Mouse (Mus musculus) kidney, postnatal 0 days (tissue): ENCODE data around the gene Amfr. TPM values are rescaled to one million over a fixed set of nuclear protein-coding genes. Genes with fewer than 3 reads are reported as not detected.

ENCODE experiments used
- ATAC-seq: fragments of 200-750 bp; cut with Nextera tagmentation; replicated peaks from 2 replicates; pipeline ENCODE4 v1.8.0; 2017; ENCODE audit warnings: low read depth, moderate number of reproducible peaks, moderate TSS enrichment, moderate library complexity; ENCODE audit not compliant: low FRiP score
- DNase-seq: peaks from one replicate; pipeline ENCODE4 v3.0.0-alpha.2; 2016; ENCODE audit warnings: low spot score
- H3K27ac ChIP-seq: fragments of 300-500 bp; sonication (generic); 2 replicates; pipeline ENCODE4 v1.5.1; 2014; ENCODE audit warnings: mild to moderate bottlenecking
- H3K27me3 ChIP-seq: fragments of 300-500 bp; sonication (generic); 2 replicates; pipeline ENCODE4 v1.6.1; 2014; ENCODE audit warnings: low read length, mixed read lengths; ENCODE audit not compliant: insufficient read depth
- H3K36me3 ChIP-seq: fragments of 300-500 bp; sonication (generic); 2 replicates; pipeline ENCODE4 v1.6.1; 2014; ENCODE audit warnings: low read length, mixed read lengths; ENCODE audit not compliant: insufficient read depth
- H3K4me1 ChIP-seq: fragments of 300-500 bp; sonication (generic); replicated peaks from 2 replicates; pipeline ENCODE4 v1.6.1; 2014; ENCODE audit warnings: antibody characterized with exemption, low read length, mixed read lengths; ENCODE audit not compliant: insufficient read depth
- H3K4me2 ChIP-seq: fragments of 300-500 bp; sonication (generic); 2 replicates; pipeline ENCODE4 v1.6.1; 2014; ENCODE audit warnings: mild to moderate bottlenecking, low read length, moderate library complexity, mixed read lengths
- H3K4me3 ChIP-seq: fragments of 300-500 bp; sonication (generic); replicated peaks from 2 replicates; pipeline ENCODE4 v1.5.1; 2014; ENCODE audit warnings: low read depth, low read length
- H3K9ac ChIP-seq: fragments of 300-500 bp; sonication (generic); 2 replicates; pipeline ENCODE4 v1.6.1; 2014; ENCODE audit warnings: low read depth, low read length
- H3K9me3 ChIP-seq: fragments of 300-500 bp; sonication (generic); replicated peaks from 2 replicates; pipeline ENCODE4 v1.6.1; 2016; ENCODE audit warnings: low read length, inconsistent platforms, mixed read lengths
- CTCF ChIP-seq: IDR thresholded peaks from 2 replicates; pipeline ENCODE4 v1.5.1; 2016; ENCODE audit warnings: antibody characterized with exemption, low read depth, mild to moderate bottlenecking, moderate library complexity
- WGBS: fragments of 180-500 bp; shearing (Covaris S2); extraction: QIAGEN DNeasy Blood & Tissue Kit; methylation state at CpG from one replicate; pipeline ENCODE4 v1.1.7; 2014; 5-methylcytosine and 5-hydroxymethylcytosine counted together
- polyA plus RNA-seq: library from polyadenylated mRNA; unstranded; fragments of >200 nt; fragmentation: Nextera tagmentation; extraction: Ambion mirVana; gene quantifications from 2 replicates; pipeline ENCODE4 v1.2.1, GENCODE M21; 2015

Gene Amfr
- polyA plus RNA-seq, 1 experiment from 2014 or later, result 71.7 TPM

GRCm38 (mm10) chr8:93973831-93974375 lies 38.7 kb downstream of the Amfr start:
- Histone ChIP-seq H3K4me3 (no peak overlapping the region), H3K27me3 (no peaks in the 10 kb centered on the region), H3K4me2 (no peak overlapping the region), H3K9ac (no peak overlapping the region), H3K27ac (no peak overlapping the region), H3K9me3 (no peaks in the 10 kb centered on the region), H3K36me3 (peaks cover 50% of the 10 kb centered on the region), H3K4me1 (no peaks in the 10 kb centered on the region)
- WGBS, result 85% methylated on average over 13 of the region's 13 CpGs
- DNase-seq (no peak), ATAC-seq (no peak)
- TF ChIP-seq CTCF, result no peak

DNA sequence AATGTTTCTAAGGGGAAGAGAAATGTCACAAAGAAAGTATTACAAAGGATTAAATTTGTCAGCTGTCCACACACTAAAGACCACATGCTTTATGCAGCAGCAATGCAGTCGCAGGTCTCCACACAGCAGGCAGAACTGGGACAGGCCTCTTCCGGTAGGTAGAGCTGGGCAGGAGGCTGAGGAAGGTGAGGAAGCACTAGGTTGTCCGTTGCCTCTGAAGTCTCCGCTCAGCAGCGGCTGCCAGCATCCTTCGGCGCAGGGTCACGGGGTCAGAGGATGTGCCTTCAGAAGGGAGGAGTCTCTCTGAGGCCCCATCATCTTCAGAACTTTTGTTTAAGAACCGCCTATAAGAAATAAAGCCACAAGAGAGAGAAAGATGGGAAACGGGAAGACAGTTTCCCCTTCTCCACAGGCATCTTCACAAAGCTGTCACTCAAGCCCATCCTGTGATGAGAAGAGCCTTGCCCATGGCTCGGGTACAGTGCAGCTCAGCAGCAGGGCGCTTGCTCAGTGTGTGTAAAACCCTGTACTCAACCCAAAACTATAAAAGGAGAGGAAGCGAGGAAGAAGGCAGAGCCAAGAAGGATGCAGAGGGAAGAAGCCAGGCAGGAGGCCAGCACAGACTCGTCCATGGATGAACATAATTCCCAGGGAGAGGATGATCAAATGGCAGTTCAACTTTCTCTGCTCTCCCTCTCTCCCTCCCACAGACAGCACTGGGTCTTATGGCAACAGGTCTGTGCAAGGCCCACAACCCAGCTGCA lies 39.5 kb downstream of the Amfr start:
- no peak overlapping the region for H3K4me2 ChIP-seq
- H3K4me1 ChIP-seq, result no peaks in the 10 kb centered on the region
- no peaks in the 10 kb centered on the region for H3K9me3 ChIP-seq
- no peak overlapping the region for H3K9ac ChIP-seq
- H3K27me3 ChIP-seq, result no peaks in the 10 kb centered on the region
- H3K36me3 ChIP-seq, result peaks cover 43% of the 10 kb centered on the region
- H3K27ac ChIP-seq, result no peak overlapping the region
- ATAC-seq (no peak), DNase-seq (no peak)
- H3K4me3 ChIP-seq, result no peak overlapping the region
- no peak for TF ChIP-seq CTCF
- 80% methylated on average over 14 of the region's 14 CpGs for WGBS

DNA sequence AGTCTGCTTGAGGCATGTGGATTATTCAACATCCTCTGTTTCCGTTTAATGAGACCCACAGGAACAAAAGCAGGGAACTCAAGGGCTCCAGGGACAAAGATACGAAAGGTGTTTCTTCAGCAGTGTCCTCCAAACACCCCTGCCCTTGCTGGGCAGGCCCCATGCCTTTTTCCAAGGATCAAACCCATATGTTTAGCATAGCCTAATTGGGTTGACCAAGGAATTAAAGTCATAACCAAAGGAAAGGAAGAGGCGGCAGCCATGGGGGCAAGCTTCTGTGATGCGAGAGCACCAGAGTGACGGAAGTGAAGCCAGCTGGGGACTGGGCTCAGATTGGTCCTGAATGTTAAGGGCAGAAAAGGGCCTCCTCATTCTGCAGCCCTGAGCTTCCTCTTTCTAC lies 40.4 kb downstream of the Amfr start:
- Histone ChIP-seq H3K27me3 (no peaks in the 10 kb centered on the region), H3K4me2 (no peak overlapping the region), H3K9me3 (no peaks in the 10 kb centered on the region), H3K4me1 (no peaks in the 10 kb centered on the region), H3K36me3 (peaks cover 41% of the 10 kb centered on the region), H3K27ac (no peak overlapping the region), H3K9ac (no peak overlapping the region), H3K4me3 (no peak overlapping the region)
- TF ChIP-seq CTCF, result no peak
- 81% methylated on average over 5 of the region's 5 CpGs for WGBS
- no peak for ATAC-seq
- DNase-seq, result no peak

DNA sequence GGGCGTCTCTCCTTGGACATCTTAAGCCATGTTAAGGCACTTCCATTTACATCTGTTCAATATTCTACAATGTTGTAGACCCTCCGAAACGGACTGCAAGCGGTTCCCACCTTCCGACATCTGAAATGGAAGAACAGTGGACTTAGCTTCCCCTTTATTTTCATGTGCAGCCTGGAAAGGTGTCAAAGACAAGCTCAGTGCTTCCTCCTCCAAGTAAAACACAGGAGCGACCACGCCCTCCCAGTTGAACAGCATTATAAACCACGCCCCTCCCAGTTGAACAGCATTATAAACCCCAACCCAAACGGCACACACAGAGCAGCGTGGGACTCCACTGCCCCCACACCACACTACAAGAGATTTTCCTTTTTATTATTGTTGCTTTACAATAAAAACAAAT lies 41.2 kb downstream of the Amfr start:
- no peaks in the 10 kb centered on the region for H3K27me3 ChIP-seq
- DNase-seq, result peak; percentile 24
- H3K4me3 ChIP-seq, result no peak overlapping the region
- 70% methylated on average over 10 of the region's 10 CpGs for WGBS
- peaks cover 40% of the 10 kb centered on the region for H3K36me3 ChIP-seq
- no peak for TF ChIP-seq CTCF
- H3K27ac ChIP-seq, result no peak overlapping the region
- no peak overlapping the region for H3K9ac ChIP-seq
- H3K4me1 ChIP-seq, result no peaks in the 10 kb centered on the region
- H3K9me3 ChIP-seq, result no peaks in the 10 kb centered on the region
- no peak for ATAC-seq
- H3K4me2 ChIP-seq, result no peak overlapping the region

DNA sequence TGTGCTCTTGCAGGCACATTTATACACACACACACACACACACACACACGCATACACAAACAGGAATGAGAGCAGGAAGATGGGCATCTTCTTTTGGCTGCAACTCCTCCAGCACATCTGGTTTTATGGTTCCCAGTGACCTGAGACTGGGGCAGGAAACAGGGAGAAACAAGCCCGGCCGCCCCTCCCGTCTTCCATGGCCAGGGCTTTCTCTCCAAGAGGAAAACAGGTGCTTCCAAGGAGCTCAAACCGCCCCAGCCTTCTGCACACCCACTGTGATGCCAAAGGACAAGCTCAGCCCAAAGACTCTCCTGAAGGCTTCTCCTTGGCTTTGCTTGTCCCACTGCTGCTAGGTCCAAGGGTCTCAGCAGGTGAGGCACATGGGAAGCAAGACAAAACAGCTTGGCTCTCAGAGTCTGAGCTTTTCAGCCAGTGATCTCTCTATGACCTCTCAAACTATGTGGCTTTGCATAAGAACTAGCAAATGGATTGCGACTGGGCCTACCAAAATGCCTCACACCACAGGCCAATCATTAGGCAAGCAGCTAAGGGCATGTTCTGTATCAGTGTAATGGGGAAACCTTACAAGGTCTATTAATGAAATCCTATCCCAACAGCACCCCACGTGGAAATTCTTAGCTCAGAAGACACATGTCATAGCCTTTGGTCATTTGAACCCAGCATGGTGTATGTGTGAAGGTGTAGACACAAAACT lies 42.9 kb downstream of the Amfr start:
- Histone ChIP-seq H3K4me2 (no peak overlapping the region), H3K4me1 (no peaks in the 10 kb centered on the region), H3K27me3 (no peaks in the 10 kb centered on the region), H3K36me3 (peaks cover 28% of the 10 kb centered on the region), H3K4me3 (no peak overlapping the region), H3K9me3 (no peaks in the 10 kb centered on the region), H3K27ac (no peak overlapping the region), H3K9ac (no peak overlapping the region)
- no peak for DNase-seq
- TF ChIP-seq CTCF, result no peak
- WGBS, result 43% methylated on average over 7 of the region's 7 CpGs
- no peak; the same call in 1 of the 2 replicates for ATAC-seq

DNA sequence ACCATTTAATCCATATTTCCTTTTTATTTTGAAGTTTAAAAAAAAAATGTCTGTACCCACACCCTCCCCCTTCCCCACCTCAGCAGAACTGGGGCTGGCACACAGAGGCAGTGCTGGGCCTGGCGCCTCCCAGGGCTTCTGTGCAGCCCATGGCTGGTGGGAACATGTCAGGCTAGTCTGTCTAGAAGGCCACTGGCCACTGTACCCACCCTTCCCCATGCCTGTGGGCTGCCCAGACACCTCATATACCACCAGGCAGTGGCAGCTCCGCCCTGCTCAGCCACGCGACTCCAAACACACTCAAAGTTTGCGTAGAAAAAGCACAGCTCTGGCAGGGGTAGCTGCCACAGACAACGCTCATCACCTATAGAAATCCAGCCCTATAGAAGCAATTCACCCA lies 44.3 kb downstream of the Amfr start:
- no peak for TF ChIP-seq CTCF
- Histone ChIP-seq H3K9ac (no peak overlapping the region), H3K4me3 (no peak overlapping the region), H3K27ac (no peak overlapping the region), H3K4me2 (no peak overlapping the region), H3K4me1 (no peaks in the 10 kb centered on the region), H3K36me3 (peaks cover 13% of the 10 kb centered on the region), H3K27me3 (no peaks in the 10 kb centered on the region), H3K9me3 (no peaks in the 10 kb centered on the region)
- ATAC-seq (0 out of 2 replicates have a peak, but pooled peaks have one; percentile 31), DNase-seq (no peak)
- 70% methylated on average over 6 of the region's 6 CpGs for WGBS
